Mouse (Mus musculus): Measurements from ENCODE around the gene Stap2. TPM values are rescaled to one million over a fixed set of nuclear protein-coding genes. Genes with fewer than 3 reads are reported as not detected.

Gene Stap2
- polyA plus RNA-seq, 1 experiment from 2014 or later = 4.9 TPM

DNA sequence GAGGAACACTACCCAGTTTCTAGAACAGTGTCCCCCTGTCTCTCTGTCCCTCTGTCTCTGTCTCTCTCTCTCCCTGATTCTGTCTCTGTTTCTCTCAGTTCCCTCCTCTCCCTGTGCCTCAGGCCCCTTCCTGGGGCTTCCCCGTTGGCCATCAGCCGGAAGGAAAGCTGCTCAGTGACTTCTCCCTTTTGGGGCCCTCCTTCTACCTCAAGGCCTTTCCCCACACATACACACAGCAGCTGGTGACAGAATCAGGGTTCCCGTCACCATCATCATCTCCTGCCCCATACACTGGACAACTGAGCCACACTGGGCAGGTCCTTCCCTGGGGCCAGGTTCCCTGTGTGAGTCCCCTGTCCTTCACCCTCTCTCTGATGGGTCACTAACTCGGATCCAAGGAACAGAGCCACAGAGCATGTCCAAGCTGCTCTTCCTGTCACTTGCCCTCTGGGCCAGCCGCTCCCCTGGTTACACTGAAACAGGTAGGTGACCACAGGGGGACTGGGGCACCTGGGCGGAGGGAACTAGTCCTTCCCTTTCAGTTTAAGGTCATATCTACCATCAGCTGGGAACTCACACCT is 52.8 kb downstream of the Stap2 start, which contains the start of gene Ebi3:
Ebi3 (plus strand) TSS at position 194 of the 581 bp plus-strand sequence.
- WGBS = 75% methylated on average over 6 of the region's 6 CpGs
- H3K9ac ChIP-seq (replicated peaks) = no peak within 1 kb of the TSS
- H3K4me3 ChIP-seq = no peak within 1 kb of the TSS
- H3K36me3 ChIP-seq = no peaks in the 10 kb centered on the region
- no peak for ATAC-seq (replicated peaks)
- H3K4me2 ChIP-seq (replicated peaks) = no peak within 1 kb of the TSS
- no peaks in the 10 kb centered on the region for H3K9me3 ChIP-seq
- H3K27ac ChIP-seq (replicated peaks) = no peak within 1 kb of the TSS
- peaks cover 20% of the 10 kb centered on the region for H3K4me1 ChIP-seq
- H3K27me3 ChIP-seq = 0 out of 2 replicates have a peak, but pooled peaks cover 3% of the 10 kb centered on the region

DNA sequence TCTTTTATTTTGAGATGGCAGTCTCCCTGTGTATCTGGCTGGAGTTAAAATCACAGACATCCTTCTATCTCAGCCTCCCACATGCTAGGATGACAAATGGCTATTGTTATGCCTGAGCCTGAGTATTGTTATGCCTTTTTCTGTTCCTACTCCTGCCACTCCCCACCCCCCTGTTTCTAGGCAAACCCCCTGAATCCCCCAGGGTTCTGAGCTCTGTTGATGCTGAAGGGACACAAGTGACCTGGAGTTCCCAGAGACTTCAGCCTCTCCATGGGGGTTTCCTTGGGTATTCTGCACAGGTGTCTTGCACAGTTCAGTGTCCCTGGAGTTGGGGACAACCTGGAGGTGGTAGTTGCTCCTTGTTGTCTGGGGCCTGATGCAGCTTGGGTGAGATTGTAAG is 53.3 kb downstream of the Stap2 start:
- no peak overlapping the region for H3K9ac ChIP-seq (replicated peaks)
- no peak for ATAC-seq (replicated peaks)
- no peaks in the 10 kb centered on the region for H3K9me3 ChIP-seq
- no peak overlapping the region for H3K4me2 ChIP-seq (replicated peaks)
- no peak overlapping the region for H3K27ac ChIP-seq (replicated peaks)
- H3K36me3 ChIP-seq = no peaks in the 10 kb centered on the region
- peaks cover 15% of the 10 kb centered on the region for H3K4me1 ChIP-seq
- H3K27me3 ChIP-seq = 0 out of 2 replicates have a peak, but pooled peaks cover 3% of the 10 kb centered on the region
- no peak overlapping the region for H3K4me3 ChIP-seq

GRCm38 (mm10) chr17:55950601-55951000 is 54.8 kb downstream of the Stap2 start:
- no peaks in the 10 kb centered on the region for H3K36me3 ChIP-seq
- H3K4me2 ChIP-seq (replicated peaks) = no peak overlapping the region
- peaks cover 4% of the 10 kb centered on the region for H3K4me1 ChIP-seq
- no peak overlapping the region for H3K27ac ChIP-seq (replicated peaks)
- no peak overlapping the region for H3K4me3 ChIP-seq
- no peak overlapping the region for H3K9ac ChIP-seq (replicated peaks)
- H3K27me3 ChIP-seq = 0 out of 2 replicates have a peak, but pooled peaks cover 3% of the 10 kb centered on the region
- 80% methylated on average over 9 of the region's 9 CpGs for WGBS
- no peak for ATAC-seq (replicated peaks)
- H3K9me3 ChIP-seq = no peaks in the 10 kb centered on the region

- ATAC-seq (replicated peaks) = no peak
- 94% methylated on average over 2 of the region's 2 CpGs for WGBS
These were observed 56.0 kb downstream of the Stap2 start, which contains the start of gene Zfp119b for GRCm38 (mm10) chr17:55949400-55949799. Zfp119b (minus strand) TSS chr17:55949500.

GRCm38 (mm10) chr17:55948647-55949046 is 56.7 kb downstream of the Stap2 start:
- no peak for ATAC-seq (replicated peaks)
- Histone ChIP-seq H3K4me3 (no peak overlapping the region), H3K9ac (replicated peaks) (no peak overlapping the region), H3K27ac (replicated peaks) (no peak overlapping the region), H3K4me2 (replicated peaks) (no peak overlapping the region), H3K4me1 (peaks cover 7% of the 10 kb centered on the region), H3K36me3 (no peaks in the 10 kb centered on the region), H3K27me3 (no peaks in the 10 kb centered on the region), H3K9me3 (no peaks in the 10 kb centered on the region)
- 94% methylated on average over 4 of the region's 4 CpGs for WGBS

More at GRCm38 (mm10) chr17:55949400-55949799, 56.0 kb downstream of the Stap2 start, which contains the start of gene Zfp119b:
- no peak within 1 kb of the TSS for H3K4me2 ChIP-seq (replicated peaks)
- no peaks in the 10 kb centered on the region for H3K9me3 ChIP-seq
- H3K36me3 ChIP-seq = no peaks in the 10 kb centered on the region
- H3K4me1 ChIP-seq = peaks cover 5% of the 10 kb centered on the region
- no peak within 1 kb of the TSS for H3K4me3 ChIP-seq
- H3K27me3 ChIP-seq = 0 out of 2 replicates have a peak, but pooled peaks cover 3% of the 10 kb centered on the region
- H3K9ac ChIP-seq (replicated peaks) = no peak within 1 kb of the TSS
- H3K27ac ChIP-seq (replicated peaks) = no peak within 1 kb of the TSS

Other genes with a start within 250 kb of the Stap2 start
- gene Zfp119a, start 126.7 kb downstream of the Stap2 start, polyA plus RNA-seq (2015; fragmentation: Nextera tagmentation; extraction: Ambion mirVana) = 11.4 and 13.1 TPM in 2 replicates
- gene Zfp959, start 113.5 kb downstream of the Stap2 start, polyA plus RNA-seq (2015; fragmentation: Nextera tagmentation; extraction: Ambion mirVana) = 16.5 and 16.7 TPM in 2 replicates
- gene Zfp119b, start 56.1 kb downstream of the Stap2 start, polyA plus RNA-seq (2015; fragmentation: Nextera tagmentation; extraction: Ambion mirVana) = 6.9 and 7.9 TPM in 2 replicates
- 3.1 and 3.9 TPM in 2 replicates for gene Ebi3, start 52.9 kb downstream of the Stap2 start, polyA plus RNA-seq (2015; fragmentation: Nextera tagmentation; extraction: Ambion mirVana)
- 25.2 and 27.8 TPM in 2 replicates for gene Yju2, start 46.5 kb downstream of the Stap2 start, polyA plus RNA-seq (2015; fragmentation: Nextera tagmentation; extraction: Ambion mirVana)
- gene Shd, start 35.1 kb downstream of the Stap2 start, polyA plus RNA-seq (2015; fragmentation: Nextera tagmentation; extraction: Ambion mirVana) = 118 and 121 TPM in 2 replicates
- gene Fsd1, start 19.1 kb downstream of the Stap2 start, polyA plus RNA-seq (2015; fragmentation: Nextera tagmentation; extraction: Ambion mirVana) = 127 and 151 TPM in 2 replicates
- 190 and 191 TPM in 2 replicates for gene Mpnd, start 127 bp upstream of the Stap2 start, polyA plus RNA-seq (2015; fragmentation: Nextera tagmentation; extraction: Ambion mirVana)
- gene Sh3gl1, start 31.1 kb upstream of the Stap2 start, polyA plus RNA-seq (2015; fragmentation: Nextera tagmentation; extraction: Ambion mirVana) = 120 and 122 TPM in 2 replicates
- gene Chaf1a, start 34.9 kb upstream of the Stap2 start, polyA plus RNA-seq (2015; fragmentation: Nextera tagmentation; extraction: Ambion mirVana) = 10.8 and 14.3 TPM in 2 replicates
- gene Ubxn6, start 69.4 kb upstream of the Stap2 start, polyA plus RNA-seq (2015; fragmentation: Nextera tagmentation; extraction: Ambion mirVana) = 81.1 and 89.5 TPM in 2 replicates
- gene Hdgfl2, start 74.0 kb upstream of the Stap2 start, polyA plus RNA-seq (2015; fragmentation: Nextera tagmentation; extraction: Ambion mirVana) = 144 and 167 TPM in 2 replicates
- 0.11 TPM in 2 replicates for gene Plin4, start 104.2 kb upstream of the Stap2 start, polyA plus RNA-seq (2015; fragmentation: Nextera tagmentation; extraction: Ambion mirVana)
- gene Plin5, start 112.0 kb upstream of the Stap2 start, polyA plus RNA-seq (2015; fragmentation: Nextera tagmentation; extraction: Ambion mirVana) = 0.69 and 0.74 TPM in 2 replicates
- 0.13 and 0.19 TPM in 2 replicates for gene Lrg1, start 116.4 kb upstream of the Stap2 start, polyA plus RNA-seq (2015; fragmentation: Nextera tagmentation; extraction: Ambion mirVana)
- gene Sema6b, start 134.8 kb upstream of the Stap2 start, polyA plus RNA-seq (2015; fragmentation: Nextera tagmentation; extraction: Ambion mirVana) = 13.6 and 14.2 TPM in 2 replicates
- gene Tnfaip8l1, start 156.9 kb upstream of the Stap2 start, polyA plus RNA-seq (2015; fragmentation: Nextera tagmentation; extraction: Ambion mirVana) = 9.0 and 10.0 TPM in 2 replicates
- 59.7 and 63.2 TPM in 2 replicates for gene Mydgf, start 178.3 kb upstream of the Stap2 start, polyA plus RNA-seq (2015; fragmentation: Nextera tagmentation; extraction: Ambion mirVana)
- gene Dpp9, start 213.3 kb upstream of the Stap2 start, polyA plus RNA-seq (2015; fragmentation: Nextera tagmentation; extraction: Ambion mirVana) = 30.7 and 31.2 TPM in 2 replicates